Mouse (Mus musculus): ENCODE measurements around the gene Vwa3a. TPM values are rescaled to one million over a fixed set of nuclear protein-coding genes. Genes with fewer than 3 reads are reported as not detected.

The Vwa3a gene
- polyA plus RNA-seq, 1 experiment from 2014 or later: 0.02 TPM

GRCm38 (mm10) chr7:120721051-120721450 is 18.1 kb upstream of the Vwa3a start:
- Histone ChIP-seq H3K27me3 (no peaks in the 10 kb centered on the region), H3K36me3 (peaks cover 2% of the 10 kb centered on the region), H3K4me1 (replicated peaks) (peaks cover 2% of the 10 kb centered on the region; the same call in 1 of the 2 replicates), H3K4me3 (replicated peaks) (no peak overlapping the region), H3K9ac (no peak overlapping the region), H3K4me2 (no peak overlapping the region), H3K9me3 (replicated peaks) (no peaks in the 10 kb centered on the region), H3K27ac (no peak overlapping the region)
- DNase-seq: no peak
- WGBS (ENCODE audit: insufficient replicate concordance): 72% methylated on average over 5 of the region's 5 CpGs
- ATAC-seq (ENCODE audit: low read depth): no peak

- DNase-seq (no peak), ATAC-seq (ENCODE audit: low read depth) (no peak)
- no peak overlapping the region for H3K4me3 ChIP-seq (replicated peaks)
- H3K9me3 ChIP-seq (replicated peaks): no peaks in the 10 kb centered on the region
- no peaks in the 10 kb centered on the region for H3K27me3 ChIP-seq
- peaks cover 6% of the 10 kb centered on the region for H3K36me3 ChIP-seq
- H3K4me2 ChIP-seq: no peak overlapping the region
- H3K9ac ChIP-seq: no peak overlapping the region
- H3K27ac ChIP-seq: no peak overlapping the region
- 77% methylated on average over 8 of the region's 8 CpGs for WGBS (ENCODE audit: insufficient replicate concordance)
- peaks cover 2% of the 10 kb centered on the region; the same call in 1 of the 2 replicates for H3K4me1 ChIP-seq (replicated peaks)
Measured at GRCm38 (mm10) chr7:120721456-120721855, 17.7 kb upstream of the Vwa3a start.

DNA sequence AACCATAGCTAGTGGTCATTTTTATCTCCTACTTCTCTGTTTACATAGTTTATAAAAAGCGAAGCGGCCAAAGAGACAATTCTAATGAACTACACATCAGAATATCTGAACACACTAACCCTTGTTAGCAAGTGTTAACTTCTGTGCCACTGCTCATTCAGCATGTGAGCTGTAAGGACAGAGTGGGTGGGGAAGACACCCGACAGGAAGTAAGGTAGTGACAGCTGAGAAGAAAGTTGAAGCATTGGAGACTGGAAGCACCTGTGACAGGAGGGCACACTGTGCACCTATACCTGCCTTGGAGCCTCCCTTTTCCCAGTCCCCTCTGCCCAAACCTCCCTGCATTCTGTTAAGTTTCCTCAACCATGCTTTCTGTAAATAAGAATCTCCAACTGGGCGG is 17.1 kb upstream of the Vwa3a start:
- ATAC-seq (ENCODE audit: low read depth): no peak
- no peak overlapping the region for H3K4me2 ChIP-seq
- no peak overlapping the region for H3K27ac ChIP-seq
- H3K9me3 ChIP-seq (replicated peaks): no peaks in the 10 kb centered on the region
- H3K36me3 ChIP-seq: peaks cover 6% of the 10 kb centered on the region
- H3K4me1 ChIP-seq (replicated peaks): peaks cover 2% of the 10 kb centered on the region; the same call in 1 of the 2 replicates
- no peaks in the 10 kb centered on the region for H3K27me3 ChIP-seq
- WGBS (ENCODE audit: insufficient replicate concordance): 79% methylated on average over 4 of the region's 4 CpGs
- DNase-seq: no peak
- no peak overlapping the region for H3K4me3 ChIP-seq (replicated peaks)
- H3K9ac ChIP-seq: no peak overlapping the region

DNA sequence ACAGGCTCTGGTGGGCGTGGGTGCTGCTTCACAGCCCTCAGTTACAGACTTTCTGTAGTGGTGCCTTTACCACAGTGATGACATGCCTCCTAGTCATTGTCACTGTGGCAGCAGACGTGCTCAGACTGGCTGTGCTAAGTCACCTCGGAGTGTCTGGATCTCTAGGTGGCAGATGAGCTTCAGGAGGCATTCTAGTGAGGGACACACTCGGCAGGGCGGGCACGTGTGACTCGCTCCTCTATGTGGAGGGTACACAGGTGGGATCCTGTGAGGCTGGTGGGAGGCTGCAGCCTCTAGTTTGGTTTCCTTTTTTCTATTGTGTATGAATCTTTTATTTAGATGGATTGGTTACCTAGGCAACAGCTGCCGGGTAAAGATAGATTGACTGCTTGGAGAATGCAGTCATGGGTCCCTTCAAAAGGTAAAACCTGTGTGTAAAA is 16.3 kb upstream of the Vwa3a start:
- peaks cover 2% of the 10 kb centered on the region; the same call in 1 of the 2 replicates for H3K4me1 ChIP-seq (replicated peaks)
- 79% methylated on average over 8 of the region's 8 CpGs for WGBS (ENCODE audit: insufficient replicate concordance)
- H3K36me3 ChIP-seq: peaks cover 7% of the 10 kb centered on the region
- H3K9me3 ChIP-seq (replicated peaks): no peaks in the 10 kb centered on the region
- DNase-seq (no peak), ATAC-seq (ENCODE audit: low read depth) (no peak)
- H3K27ac ChIP-seq: no peak overlapping the region
- H3K4me2 ChIP-seq: no peak overlapping the region
- H3K27me3 ChIP-seq: no peaks in the 10 kb centered on the region
- H3K9ac ChIP-seq: no peak overlapping the region
- no peak overlapping the region for H3K4me3 ChIP-seq (replicated peaks)

GRCm38 (mm10) chr7:120727581-120727980 is 11.5 kb upstream of the Vwa3a start:
- DNase-seq (peak; percentile 28), ATAC-seq (ENCODE audit: low read depth) (peak; percentile 45)
- H3K4me3 ChIP-seq (replicated peaks): no peak overlapping the region
- no peak overlapping the region for H3K4me2 ChIP-seq
- peaks cover 18% of the 10 kb centered on the region for H3K4me1 ChIP-seq (replicated peaks)
- H3K27ac ChIP-seq: no peak overlapping the region
- no peak overlapping the region for H3K9ac ChIP-seq
- 70% methylated on average over 3 of the region's 3 CpGs for WGBS (ENCODE audit: insufficient replicate concordance)
- peaks cover 15% of the 10 kb centered on the region for H3K36me3 ChIP-seq
- H3K9me3 ChIP-seq (replicated peaks): no peaks in the 10 kb centered on the region
- H3K27me3 ChIP-seq: no peaks in the 10 kb centered on the region

DNA sequence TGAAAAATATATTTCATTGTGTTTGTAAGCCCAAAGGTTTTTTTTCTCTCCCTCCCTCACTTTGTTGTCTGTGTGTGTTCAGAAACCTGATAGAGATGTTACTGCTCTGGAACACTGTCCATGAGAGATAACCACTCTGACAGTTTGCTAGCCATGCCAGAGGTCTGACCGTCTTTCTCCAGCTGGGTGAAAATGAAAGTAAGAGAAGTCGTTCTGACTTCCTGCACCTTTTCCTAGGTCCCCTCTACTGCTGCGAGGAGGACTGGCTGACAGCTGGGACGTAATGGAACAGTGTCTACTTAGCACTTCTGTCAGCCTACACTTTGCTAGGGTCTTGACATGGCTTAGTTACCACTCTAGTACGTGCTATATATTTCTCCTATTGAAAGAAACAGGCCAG is 9.5 kb upstream of the Vwa3a start:
- H3K9ac ChIP-seq: peak overlapping the region; percentile 62
- H3K4me3 ChIP-seq (replicated peaks): peak overlapping the region; percentile 41
- peak; percentile 92 for ATAC-seq (ENCODE audit: low read depth)
- H3K4me1 ChIP-seq (replicated peaks): peaks cover 16% of the 10 kb centered on the region
- H3K27me3 ChIP-seq: no peaks in the 10 kb centered on the region
- DNase-seq: peak; percentile 34
- peak overlapping the region; percentile 82 for H3K27ac ChIP-seq
- peaks cover 18% of the 10 kb centered on the region for H3K36me3 ChIP-seq
- H3K4me2 ChIP-seq: peak overlapping the region; percentile 62
- no peaks in the 10 kb centered on the region for H3K9me3 ChIP-seq (replicated peaks)
- WGBS (ENCODE audit: insufficient replicate concordance): 17% methylated on average over 5 of the region's 5 CpGs

DNA sequence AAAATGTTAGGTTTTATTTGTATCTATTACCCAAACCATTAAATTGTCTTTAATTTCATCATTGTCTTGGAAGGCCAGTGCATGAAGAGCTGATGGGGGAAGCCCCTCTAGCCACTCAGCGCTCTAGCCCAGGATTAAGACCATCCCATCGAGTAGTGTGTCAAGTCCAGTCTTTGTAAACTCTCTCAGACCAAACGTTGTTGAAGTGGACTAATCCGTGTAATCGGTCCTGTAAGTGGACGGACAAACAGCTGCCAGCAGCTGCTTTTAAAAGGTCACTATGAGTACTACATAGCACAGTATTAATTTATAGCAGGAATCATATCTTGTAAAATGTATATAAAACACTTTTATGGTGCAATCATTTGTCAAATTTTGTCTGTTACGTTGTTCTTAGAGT is 6.2 kb upstream of the Vwa3a start:
- H3K9me3 ChIP-seq (replicated peaks): no peaks in the 10 kb centered on the region
- WGBS (ENCODE audit: insufficient replicate concordance): 78% methylated on average over 7 of the region's 7 CpGs
- DNase-seq (no peak), ATAC-seq (ENCODE audit: low read depth) (no peak)
- no peaks in the 10 kb centered on the region for H3K27me3 ChIP-seq
- no peak overlapping the region for H3K9ac ChIP-seq
- H3K4me3 ChIP-seq (replicated peaks): no peak overlapping the region
- H3K4me2 ChIP-seq: no peak overlapping the region
- peaks cover 16% of the 10 kb centered on the region for H3K4me1 ChIP-seq (replicated peaks)
- peaks cover 13% of the 10 kb centered on the region for H3K36me3 ChIP-seq
- no peak overlapping the region for H3K27ac ChIP-seq

DNA sequence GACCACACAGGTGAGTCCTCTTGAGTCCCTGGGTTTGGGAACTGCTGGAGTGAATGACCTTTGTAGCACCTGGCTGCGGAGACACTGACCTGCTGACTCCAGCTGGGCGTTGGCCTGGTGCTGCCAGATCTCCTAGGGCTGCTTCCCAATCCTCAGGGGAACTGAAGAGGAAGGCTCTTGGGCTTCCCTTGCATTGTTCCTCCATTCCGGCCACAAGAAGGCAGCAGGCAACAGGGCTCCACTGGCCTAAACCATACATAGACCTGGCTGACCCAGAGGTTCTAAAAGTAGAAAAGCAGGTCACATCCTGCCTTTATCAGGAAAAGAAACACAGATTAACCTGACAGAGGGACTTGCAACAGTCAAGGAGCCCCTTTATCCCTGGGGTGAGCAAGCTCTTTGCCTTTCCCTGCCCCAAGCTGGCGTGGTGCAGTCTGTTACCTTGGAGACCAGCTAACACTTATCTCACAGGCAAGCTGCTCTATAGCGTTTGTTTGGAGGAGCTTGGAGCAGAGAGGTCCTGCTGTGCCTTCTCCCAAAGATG is 512 bp downstream of the Vwa3a start:
- no peak overlapping the region for H3K27ac ChIP-seq
- peaks cover 2% of the 10 kb centered on the region; the same call in 1 of the 2 replicates for H3K36me3 ChIP-seq
- ATAC-seq (ENCODE audit: low read depth): no peak
- H3K4me1 ChIP-seq (replicated peaks): no peaks in the 10 kb centered on the region
- H3K4me3 ChIP-seq (replicated peaks): no peak overlapping the region
- 23% methylated on average over 5 of the region's 5 CpGs for WGBS (ENCODE audit: insufficient replicate concordance)
- peaks cover 16% of the 10 kb centered on the region for H3K27me3 ChIP-seq
- H3K4me2 ChIP-seq: no peak overlapping the region
- no peak overlapping the region for H3K9ac ChIP-seq
- DNase-seq: no peak
- H3K9me3 ChIP-seq (replicated peaks): no peaks in the 10 kb centered on the region

GRCm38 (mm10) chr7:120743366-120744351 is 4.5 kb downstream of the Vwa3a start:
- DNase-seq (no peak), ATAC-seq (ENCODE audit: low read depth) (no peak)
- Histone ChIP-seq H3K4me1 (replicated peaks) (no peaks in the 10 kb centered on the region), H3K9ac (no peak overlapping the region), H3K36me3 (no peaks in the 10 kb centered on the region), H3K4me3 (replicated peaks) (no peak overlapping the region), H3K9me3 (replicated peaks) (no peaks in the 10 kb centered on the region), H3K27ac (no peak overlapping the region), H3K27me3 (peaks cover 17% of the 10 kb centered on the region), H3K4me2 (no peak overlapping the region)
- 64% methylated on average over 14 of the region's 14 CpGs for WGBS (ENCODE audit: insufficient replicate concordance)

- Histone ChIP-seq H3K4me1 (replicated peaks) (no peaks in the 10 kb centered on the region), H3K27ac (no peak overlapping the region), H3K27me3 (peaks cover 17% of the 10 kb centered on the region), H3K9ac (no peak overlapping the region), H3K9me3 (replicated peaks) (no peaks in the 10 kb centered on the region), H3K4me3 (replicated peaks) (no peak overlapping the region), H3K4me2 (no peak overlapping the region), H3K36me3 (no peaks in the 10 kb centered on the region)
- WGBS (ENCODE audit: insufficient replicate concordance): 70% methylated on average over 6 of the region's 6 CpGs
- no peak for DNase-seq
- no peak for ATAC-seq (ENCODE audit: low read depth)
Measured at GRCm38 (mm10) chr7:120744606-120745005, 5.5 kb downstream of the Vwa3a start.

DNA sequence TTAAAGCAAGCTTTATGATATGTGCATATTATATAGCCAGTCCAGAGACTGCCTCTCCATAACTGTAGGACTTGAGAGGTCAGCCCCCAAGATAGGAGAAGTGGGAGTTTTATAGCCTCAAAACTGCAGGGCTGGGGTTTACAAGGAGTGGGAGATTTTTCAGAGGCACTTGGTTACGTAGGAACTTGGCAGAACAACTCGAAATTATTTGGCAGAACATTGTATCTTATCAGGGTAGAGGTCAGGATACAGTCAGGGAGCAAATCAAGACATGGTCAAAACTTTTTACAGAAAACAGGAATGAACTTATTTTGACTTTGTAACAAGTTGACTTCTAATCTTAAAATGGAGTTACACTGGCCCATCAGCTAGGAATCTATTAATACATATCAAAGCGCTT is 6.9 kb downstream of the Vwa3a start:
- Histone ChIP-seq H3K27ac (no peak overlapping the region), H3K4me1 (replicated peaks) (no peaks in the 10 kb centered on the region), H3K4me2 (no peak overlapping the region), H3K9ac (no peak overlapping the region), H3K9me3 (replicated peaks) (no peaks in the 10 kb centered on the region), H3K27me3 (peaks cover 17% of the 10 kb centered on the region), H3K4me3 (replicated peaks) (no peak overlapping the region), H3K36me3 (no peaks in the 10 kb centered on the region)
- 60% methylated on average over 3 of the region's 3 CpGs for WGBS (ENCODE audit: insufficient replicate concordance)
- ATAC-seq (ENCODE audit: low read depth) (no peak), DNase-seq (no peak)
